Mouse (Mus musculus) lung, adult 2 months (tissue): Measurements from ENCODE around the gene Gm20388. TPM values are rescaled to one million over a fixed set of nuclear protein-coding genes. Genes with fewer than 3 reads are reported as not detected.

Experiments used
- DNase-seq: peaks from one replicate; pipeline ENCODE4 v3.0.0; 2022
- H3K4me1 ChIP-seq: fragments of 200-500 bp; 2 replicates; pipeline ENCODE4 v1.6.1; 2011; ENCODE audit warnings: low read length; ENCODE audit not compliant: control insufficient read depth, insufficient read depth
- H3K4me3 ChIP-seq: fragments of 200-500 bp; replicated peaks from 2 replicates; pipeline ENCODE3; 2011; ENCODE audit warnings: low read depth, mild to moderate bottlenecking, control low read depth, low read length; ENCODE audit errors: extremely low read depth
- CTCF ChIP-seq: fragments of 200-500 bp; IDR thresholded peaks from 2 replicates; pipeline ENCODE4 v1.5.1; 2011; ENCODE audit warnings: mild to moderate bottlenecking, low read length, control low read depth; ENCODE audit not compliant: insufficient read depth
- POLR2A ChIP-seq: fragments of 200-500 bp; IDR thresholded peaks from 2 replicates; pipeline ENCODE4 v1.6.1; 2011; ENCODE audit warnings: low read depth, mild to moderate bottlenecking, control low read depth, low read length, borderline replicate concordance; ENCODE audit errors: extremely low read depth
- WGBS: fragments of 180-500 bp; shearing (Covaris S2); methylation state at CpG from one replicate; pipeline ENCODE4 v1.1.7; 2018; 5-methylcytosine and 5-hydroxymethylcytosine counted together
- polyA plus RNA-seq: library from polyadenylated mRNA; depleted of rRNA; stranded (reverse); fragments of >200 nt; gene quantifications from 2 replicates; pipeline ENCODE4 v1.2.3, GENCODE M21; 2012

Gene Gm20388
- polyA plus RNA-seq, 1 experiment, result 67.8 TPM

GRCm38 (mm10) chr8:121668553-121668952, 1757.9 kb downstream of the Gm20388 start:
- no peak for DNase-seq
- 20% methylated on average over 6 of the region's 6 CpGs for WGBS
- peaks cover 16% of the 10 kb centered on the region for H3K4me1 ChIP-seq
- TF ChIP-seq CTCF, result no peak
- no peak overlapping the region for H3K4me3 ChIP-seq

GRCm38 (mm10) chr8:121669208-121669607, 1758.6 kb downstream of the Gm20388 start:
- Histone ChIP-seq H3K4me3 (no peak overlapping the region), H3K4me1 (peaks cover 16% of the 10 kb centered on the region)
- 15% methylated on average over 8 of the region's 8 CpGs for WGBS
- TF ChIP-seq CTCF, result no peak
- TF ChIP-seq POLR2A, result no peak
- no peak for DNase-seq

DNA sequence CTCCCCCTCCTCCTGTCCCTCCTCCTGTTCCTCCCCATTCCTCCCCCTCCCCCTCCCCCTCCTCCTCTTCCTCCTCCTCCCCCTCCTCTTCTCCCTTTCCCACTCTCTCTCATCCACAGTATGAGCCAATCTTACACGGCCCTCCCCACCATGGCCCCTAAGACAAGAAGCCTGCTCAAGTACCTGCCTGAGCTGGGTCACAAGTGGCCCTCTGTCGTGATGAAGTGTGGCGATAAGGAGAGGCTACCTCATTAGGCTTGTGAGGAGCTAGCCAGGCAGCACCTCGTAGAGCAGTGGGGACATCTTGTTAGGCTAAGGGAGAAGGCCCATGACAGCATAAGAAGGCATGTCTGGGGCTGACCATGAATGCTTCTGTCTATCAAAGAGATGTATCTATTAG, 1762.5 kb downstream of the Gm20388 start:
- TF ChIP-seq POLR2A, result no peak
- no peak for TF ChIP-seq CTCF
- Histone ChIP-seq H3K4me3 (no peak overlapping the region), H3K4me1 (peaks cover 12% of the 10 kb centered on the region)
- 51% methylated on average over 4 of the region's 4 CpGs for WGBS
- DNase-seq, result peak; percentile 47

DNA sequence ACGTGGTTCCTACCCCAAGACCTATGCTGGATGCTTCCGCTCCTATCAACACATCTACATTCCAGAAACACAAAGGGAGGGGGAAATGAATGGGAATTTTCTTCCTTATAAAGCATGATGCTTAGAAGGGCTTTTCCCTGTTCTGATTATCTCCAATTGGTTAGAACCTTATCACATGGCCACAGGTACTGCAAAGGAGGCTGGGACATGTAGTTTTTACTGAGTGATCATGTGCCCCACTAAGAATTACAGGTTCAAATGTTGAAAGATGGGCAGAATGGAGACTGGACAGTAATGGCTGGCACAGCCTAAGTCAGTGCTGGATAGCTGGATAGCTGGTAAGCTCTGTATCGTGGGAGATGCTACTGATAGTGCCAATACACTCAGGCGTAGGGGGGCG, 1763.3 kb downstream of the Gm20388 start:
- peaks cover 10% of the 10 kb centered on the region for H3K4me1 ChIP-seq
- no peak overlapping the region for H3K4me3 ChIP-seq
- no peak for TF ChIP-seq POLR2A
- TF ChIP-seq CTCF, result no peak
- peak; percentile 31 for DNase-seq
- WGBS, result 62% methylated on average over 5 of the region's 5 CpGs

DNA sequence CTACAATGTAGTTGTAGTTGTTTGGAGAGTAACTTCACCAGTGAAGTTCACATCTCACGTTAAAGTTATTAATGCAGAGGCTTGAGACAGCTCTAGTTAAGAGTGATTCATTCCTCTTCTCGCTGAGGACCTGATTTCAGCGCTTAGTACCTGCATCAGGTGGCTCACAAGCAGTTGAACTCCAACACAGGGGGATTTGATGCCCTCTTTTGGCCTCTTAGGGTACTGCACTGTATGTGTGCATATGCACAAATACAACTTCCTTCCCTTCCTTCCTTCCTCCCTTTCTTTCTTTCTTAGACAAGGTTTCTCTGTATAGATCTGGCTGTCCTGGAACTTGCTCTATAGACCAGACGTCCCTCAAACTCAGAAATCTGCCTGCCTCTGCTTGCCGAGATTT, 1763.9 kb downstream of the Gm20388 start:
- Histone ChIP-seq H3K4me1 (peaks cover 5% of the 10 kb centered on the region), H3K4me3 (no peak overlapping the region)
- DNase-seq, result no peak
- peak; percentile 43 for TF ChIP-seq CTCF
- no peak for TF ChIP-seq POLR2A
- WGBS, result 66% methylated on average over 5 of the region's 5 CpGs

GRCm38 (mm10) chr8:121675161-121675560, 1764.5 kb downstream of the Gm20388 start:
- TF ChIP-seq CTCF (no peak), POLR2A (no peak)
- no peak for DNase-seq
- WGBS, result 56% methylated on average over 3 of the region's 3 CpGs
- H3K4me1 ChIP-seq, result peaks cover 5% of the 10 kb centered on the region
- no peak overlapping the region for H3K4me3 ChIP-seq

DNA sequence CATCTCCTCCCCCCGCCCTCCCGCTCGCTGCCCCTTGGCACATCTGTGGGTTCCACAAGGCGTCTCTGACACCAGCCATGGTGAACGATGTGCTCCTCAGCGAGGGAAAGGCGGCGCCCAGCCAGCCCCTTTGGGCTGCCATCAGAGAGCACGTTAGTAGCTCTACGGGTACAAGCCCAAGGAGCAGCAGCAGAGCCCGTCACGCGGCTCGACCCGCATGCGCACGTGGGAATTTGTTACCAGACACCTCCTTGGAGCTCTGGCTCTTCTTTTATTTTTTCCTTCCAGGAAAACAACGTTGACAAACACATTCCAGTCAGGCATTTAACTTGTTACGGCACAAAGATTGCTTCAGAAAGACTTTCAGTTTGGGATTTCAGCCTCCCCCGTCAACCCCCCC, 1765.1 kb downstream of the Gm20388 start:
- TF ChIP-seq POLR2A (peak; percentile 33; the same call in 1 of the 2 replicates), CTCF (no peak)
- H3K4me1 ChIP-seq, result peaks cover 5% of the 10 kb centered on the region
- no peak overlapping the region for H3K4me3 ChIP-seq
- peak; percentile 38 for DNase-seq
- WGBS, result 32% methylated on average over 20 of the region's 20 CpGs

DNA sequence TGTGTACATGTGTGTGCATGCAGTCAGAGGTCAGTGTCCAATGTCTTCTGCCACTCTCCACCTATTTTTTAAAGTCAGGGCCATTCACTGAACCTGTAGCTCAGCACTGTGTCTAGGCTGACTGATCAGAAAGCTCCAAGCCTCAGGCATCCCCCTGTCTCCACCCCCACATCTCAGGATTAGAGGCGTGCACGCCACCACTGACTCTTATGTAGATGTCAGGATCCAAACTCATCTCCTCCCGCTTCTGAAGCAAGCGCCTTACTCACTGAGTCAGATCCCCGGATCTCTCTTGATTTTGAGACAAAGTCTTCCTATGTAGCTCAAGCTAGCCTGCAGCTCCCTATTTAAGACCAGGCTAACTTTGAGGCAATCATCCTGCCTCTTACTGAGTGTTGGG, 1768.1 kb downstream of the Gm20388 start:
- no peak for TF ChIP-seq CTCF
- no peak for TF ChIP-seq POLR2A
- DNase-seq, result no peak
- peaks cover 5% of the 10 kb centered on the region for H3K4me1 ChIP-seq
- no peak overlapping the region for H3K4me3 ChIP-seq
- 73% methylated on average over 5 of the region's 5 CpGs for WGBS

DNA sequence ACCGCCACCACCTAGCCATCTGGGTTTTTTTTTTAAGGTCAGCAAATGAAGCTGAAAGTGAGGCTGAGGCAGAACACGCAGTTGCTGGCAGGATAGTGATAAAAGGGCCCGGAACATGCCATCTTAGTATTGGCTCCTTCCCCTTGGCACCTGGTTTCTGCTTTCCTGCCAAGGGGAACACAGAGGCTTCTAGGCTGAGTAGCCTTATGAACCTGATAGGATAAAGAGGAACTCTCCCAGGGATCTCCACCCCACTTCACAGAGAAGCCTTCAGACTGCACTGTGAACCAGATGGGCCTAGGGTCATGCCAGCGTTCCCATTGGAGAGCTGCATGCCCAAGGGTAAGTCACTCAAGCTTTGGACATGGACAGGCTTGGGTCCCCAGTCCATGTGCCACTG, 1770.3 kb downstream of the Gm20388 start:
- DNase-seq, result no peak
- Histone ChIP-seq H3K4me1 (no peaks in the 10 kb centered on the region), H3K4me3 (no peak overlapping the region)
- WGBS, result 74% methylated on average over 4 of the region's 4 CpGs
- no peak for TF ChIP-seq CTCF
- no peak for TF ChIP-seq POLR2A

- DNase-seq, result no peak
- Histone ChIP-seq H3K4me1 (no peaks in the 10 kb centered on the region), H3K4me3 (no peak overlapping the region)
- no peak for TF ChIP-seq POLR2A
- no peak for TF ChIP-seq CTCF
- WGBS, result 62% methylated on average over 10 of the region's 10 CpGs
Measured at GRCm38 (mm10) chr8:121681457-121681856, 1770.8 kb downstream of the Gm20388 start.

DNA sequence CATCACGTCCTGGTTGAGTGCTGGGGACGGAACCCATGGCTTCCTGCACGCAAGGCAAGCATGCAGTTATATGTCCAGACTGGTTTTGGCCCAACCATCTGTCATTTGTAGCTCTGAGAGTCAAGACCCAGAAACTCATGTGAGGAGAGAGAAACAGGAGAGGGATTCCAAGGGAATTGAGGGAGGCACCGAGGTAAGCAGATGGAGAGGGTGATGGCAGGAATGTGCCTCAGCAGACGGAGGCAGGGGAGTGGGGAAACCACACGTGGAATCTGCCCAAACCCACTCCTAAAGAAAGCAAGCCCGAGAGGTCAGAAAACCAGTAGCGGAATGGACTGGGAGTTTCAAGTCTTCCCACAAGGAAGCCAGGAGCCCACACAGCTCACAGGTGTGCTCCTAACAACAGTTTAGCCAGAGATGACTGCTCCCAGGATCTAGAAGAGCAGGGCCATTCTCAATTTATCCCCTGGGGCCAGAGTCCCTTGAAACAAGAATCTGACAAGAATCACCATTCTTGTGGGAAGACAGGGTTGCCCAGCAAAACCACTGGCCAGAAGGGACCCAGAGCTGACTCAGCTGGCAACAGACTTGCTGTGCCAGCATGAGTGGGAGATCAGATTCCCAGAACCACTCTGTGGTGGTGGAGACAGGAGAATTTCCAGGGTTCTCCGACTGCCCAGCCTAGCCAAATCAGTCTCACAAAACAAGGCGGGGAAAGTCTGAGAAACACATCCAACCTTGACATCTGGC, 1772.6 kb downstream of the Gm20388 start:
- Histone ChIP-seq H3K4me1 (no peaks in the 10 kb centered on the region), H3K4me3 (no peak overlapping the region)
- TF ChIP-seq POLR2A, result no peak
- no peak for DNase-seq
- WGBS, result 76% methylated on average over 10 of the region's 10 CpGs
